Mouse (Mus musculus) thymus, adult 2 months (tissue): ENCODE data around the gene Rab6b.

Experiments used
- CTCF ChIP-seq: fragments of 200-500 bp; IDR thresholded peaks from 2 replicates; pipeline ENCODE4 v1.5.1; 2012; ENCODE audit warnings: mild to moderate bottlenecking, control low read depth, low read length, moderate library complexity, borderline replicate concordance; ENCODE audit not compliant: control insufficient read depth, poor library complexity, insufficient read depth; ENCODE audit errors: extremely low read depth
- POLR2A ChIP-seq: fragments of 200-500 bp; IDR thresholded peaks from 2 replicates; pipeline ENCODE4 v1.6.1; 2012; ENCODE audit warnings: mild to moderate bottlenecking, low read length, control low read depth, moderate library complexity; ENCODE audit not compliant: control insufficient read depth, poor library complexity, insufficient read depth; ENCODE audit errors: extremely low read depth

DNA sequence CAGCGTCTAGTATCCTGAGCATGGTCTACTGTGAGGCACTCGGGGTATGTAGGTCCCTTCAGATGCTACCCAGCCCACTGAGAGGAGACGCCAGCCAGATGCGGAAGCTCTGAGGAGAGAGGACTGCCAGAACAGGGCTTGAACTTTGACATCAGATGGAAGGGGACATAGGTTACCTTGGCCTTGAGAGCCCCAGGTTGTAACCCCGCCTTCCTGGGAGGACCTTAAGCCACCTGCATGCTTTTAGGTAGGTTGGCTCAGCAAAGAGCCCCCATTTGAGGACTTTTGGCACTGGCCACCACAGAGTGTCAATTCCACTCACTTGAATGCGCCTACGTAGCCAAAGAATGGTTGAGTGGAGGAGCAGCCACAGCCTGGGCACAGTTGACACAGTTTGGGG lies 113.1 kb downstream of the Rab6b start:
- TF ChIP-seq CTCF (no peak), POLR2A (no peak)
